Mouse (Mus musculus) adrenal gland, postnatal 14 days (tissue): Measurements from ENCODE around the gene Mblac2. TPM values are rescaled to one million over a fixed set of nuclear protein-coding genes. Genes with fewer than 3 reads are reported as not detected.
"Not testable (repeated sequence)": the region's sequence is repeated elsewhere in the genome, so short reads cannot be mapped to it uniquely, and the experiment has no call there.

Experiments
- DNase-seq: peaks from one replicate; pipeline ENCODE4 v3.0.0; 2021; ENCODE audit warnings: mixed read lengths
- long read RNA-seq, 2 experiments: library from polyadenylated mRNA; stranded (forward); transcript quantifications; one replicate each; pipeline ENCODE4 v2.0.0; 2021
- total RNA-seq: library from RNA; stranded (reverse); gene quantifications from 2 replicates; pipeline ENCODE4 v1.2.3, GENCODE M21; 2021

The Mblac2 gene
- total RNA-seq = 6.8 and 8.1 TPM in 2 replicates
- long read RNA-seq, experiment 1, partial matches to known transcripts = 1 of 6 reads
- long read RNA-seq, experiment 1, other reads (novel, unspliced or antisense) = 1 of 6 reads
- long read RNA-seq, experiment 2, partial matches to known transcripts = 0 of 4 reads
- long read RNA-seq, experiment 2, other reads (novel, unspliced or antisense) = 0 of 4 reads

DNA sequence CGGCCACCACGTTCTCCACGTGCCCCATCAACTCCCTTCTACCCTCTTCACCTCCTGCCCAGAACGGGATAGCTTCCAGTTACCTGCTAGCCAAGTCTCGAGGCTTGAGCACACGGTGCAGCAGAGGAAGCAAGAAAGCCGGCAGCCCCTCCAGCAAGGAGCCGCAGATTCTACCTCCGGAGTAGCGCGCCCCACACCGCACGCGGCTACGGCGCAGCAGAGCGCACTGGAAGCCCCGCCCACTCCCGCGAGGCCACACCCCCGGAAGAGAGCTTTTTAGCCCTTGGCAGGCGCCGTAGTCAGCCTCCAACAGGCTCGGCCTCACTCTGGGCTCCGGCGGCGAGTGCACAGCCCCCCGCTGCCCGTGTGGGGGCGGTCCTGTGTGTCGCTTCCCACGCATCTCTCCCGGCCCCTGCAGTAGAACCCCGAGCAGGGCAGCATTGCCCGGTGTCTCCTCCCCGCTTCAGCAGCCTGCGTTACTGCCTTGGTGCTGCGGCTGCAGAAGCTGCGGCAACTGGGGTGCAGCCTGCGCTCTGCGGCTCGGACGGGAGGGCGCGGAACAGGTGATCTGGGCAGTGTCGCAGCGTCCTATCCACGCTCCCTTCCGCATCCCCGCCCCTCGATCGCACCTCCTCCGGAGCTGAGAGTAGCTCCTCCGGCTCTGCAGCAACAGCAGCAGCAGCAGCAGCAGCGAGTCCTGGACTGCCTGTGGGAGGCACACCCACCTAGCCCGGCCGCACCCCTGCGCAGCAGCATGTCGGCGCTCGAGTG is at the start of gene Mblac2, which contains the start of gene Polr3g:
Gene Mblac2 (plus strand): TSS at position 567 of the 771 bp plus-strand sequence.
Gene Polr3g (minus strand): TSS at position 239 of the 771 bp plus-strand sequence.
- peak; percentile 98 for DNase-seq

DNA sequence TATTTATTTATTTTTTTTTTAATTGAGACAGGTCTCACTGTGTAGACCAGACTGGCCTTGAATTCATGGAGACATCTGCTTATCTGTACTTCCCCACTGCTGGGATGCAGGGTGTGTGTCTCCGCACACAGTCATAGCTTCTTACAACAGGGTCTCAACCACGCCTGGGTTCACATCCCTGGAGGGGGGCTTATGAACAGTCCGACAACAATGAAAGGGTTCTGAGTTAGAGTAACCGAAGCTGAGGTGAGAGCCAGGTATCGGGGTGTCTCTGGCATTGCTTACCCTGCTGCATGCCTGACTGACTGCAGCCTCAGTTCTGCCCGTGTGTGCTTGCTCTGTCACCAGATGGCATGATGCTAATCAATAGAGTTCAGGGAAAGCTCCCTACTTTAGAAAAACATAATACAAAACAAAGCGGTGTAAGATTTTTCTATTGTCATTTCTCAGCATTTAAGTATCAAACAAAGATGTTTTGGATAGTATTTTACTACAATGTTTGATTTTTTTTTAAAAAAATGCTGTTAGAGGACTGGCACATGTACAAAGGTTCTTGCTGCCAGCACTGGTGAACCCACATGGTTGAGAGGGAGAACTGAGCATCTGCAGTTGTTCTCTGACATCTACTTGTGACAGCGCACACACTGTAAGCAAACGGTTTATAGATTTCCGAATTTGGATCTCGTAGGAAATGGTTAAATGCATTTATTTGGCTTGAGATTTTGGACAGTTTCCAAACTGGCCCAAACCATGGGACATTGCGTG is 47.4 kb upstream of the Mblac2 start:
- DNase-seq = no peak

DNA sequence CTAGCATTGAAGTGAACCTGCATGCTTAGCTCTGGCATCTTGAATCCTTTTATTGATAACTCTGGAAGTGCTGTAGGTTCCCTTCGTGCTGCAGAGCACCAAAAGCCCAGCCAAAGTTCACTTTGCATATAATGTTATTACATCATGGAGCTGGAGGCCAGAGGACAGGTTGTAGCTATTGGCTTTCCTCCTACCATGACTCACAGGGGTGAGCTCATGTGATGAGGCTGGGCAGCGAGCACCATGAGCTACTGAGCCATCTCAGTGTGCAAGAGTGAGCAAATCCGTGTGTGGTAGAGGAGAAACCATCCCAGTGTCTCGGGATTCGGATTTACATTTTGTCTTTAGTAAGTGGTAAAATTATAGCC is 46.8 kb upstream of the Mblac2 start:
- DNase-seq = peak; percentile 40

DNA sequence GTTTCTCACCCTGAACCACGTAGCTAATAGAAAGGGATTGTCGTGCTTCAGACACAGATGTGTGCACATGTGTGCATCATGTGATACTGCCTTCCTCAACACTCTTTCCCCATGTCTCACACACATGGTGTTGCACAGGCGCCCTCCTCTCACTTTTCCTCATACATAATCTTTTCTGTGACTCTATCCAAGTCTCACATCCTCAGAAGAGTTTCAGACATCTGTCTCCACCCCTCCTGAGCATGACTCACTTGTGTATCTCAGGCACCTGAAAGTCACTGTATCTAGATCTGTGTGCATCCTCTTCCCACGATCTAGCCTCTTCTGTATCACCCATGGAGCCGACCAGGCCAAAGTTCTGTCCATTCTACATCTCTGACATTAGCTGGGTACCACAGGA is 43.4 kb upstream of the Mblac2 start:
- DNase-seq = no peak

DNA sequence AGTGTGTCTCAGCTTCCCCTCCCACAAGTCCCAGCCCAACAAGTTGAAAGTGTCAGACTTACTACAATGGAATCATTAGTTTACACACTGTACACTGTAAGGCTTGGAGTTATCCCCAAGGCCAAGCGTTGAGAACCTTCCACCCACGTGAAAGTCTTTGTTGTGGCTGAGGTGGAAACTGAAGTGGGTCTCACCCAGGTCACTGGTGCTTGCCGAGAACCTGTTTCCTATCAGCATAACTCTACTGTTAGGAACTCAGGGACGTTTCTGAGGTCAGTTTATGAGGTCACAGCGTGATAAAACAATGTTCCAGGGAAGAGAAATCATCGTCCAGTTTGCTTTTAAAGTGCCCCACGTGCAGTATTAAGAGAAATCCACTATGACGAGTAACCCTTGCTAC is 35.8 kb upstream of the Mblac2 start:
- peak; percentile 15 for DNase-seq

DNA sequence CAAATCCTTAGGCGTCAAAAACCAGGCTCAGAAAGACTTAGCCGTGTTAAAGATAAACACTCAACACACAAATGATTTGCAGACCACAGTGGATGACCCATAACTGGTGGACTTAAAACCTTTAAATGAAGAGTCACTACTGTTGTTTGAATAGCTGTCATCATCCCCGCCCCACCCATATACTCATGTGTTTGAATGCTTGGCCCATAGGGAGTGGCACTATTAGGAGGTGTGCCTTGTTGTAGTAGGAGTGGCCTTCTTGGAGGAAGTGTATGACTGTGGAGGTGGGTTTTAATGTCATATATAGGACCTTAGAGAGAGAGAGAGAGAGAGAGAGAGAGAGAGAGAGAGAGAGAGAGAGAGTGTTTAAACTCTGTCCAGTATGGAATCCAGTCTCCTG is 28.0 kb upstream of the Mblac2 start:
- DNase-seq = no peak

DNA sequence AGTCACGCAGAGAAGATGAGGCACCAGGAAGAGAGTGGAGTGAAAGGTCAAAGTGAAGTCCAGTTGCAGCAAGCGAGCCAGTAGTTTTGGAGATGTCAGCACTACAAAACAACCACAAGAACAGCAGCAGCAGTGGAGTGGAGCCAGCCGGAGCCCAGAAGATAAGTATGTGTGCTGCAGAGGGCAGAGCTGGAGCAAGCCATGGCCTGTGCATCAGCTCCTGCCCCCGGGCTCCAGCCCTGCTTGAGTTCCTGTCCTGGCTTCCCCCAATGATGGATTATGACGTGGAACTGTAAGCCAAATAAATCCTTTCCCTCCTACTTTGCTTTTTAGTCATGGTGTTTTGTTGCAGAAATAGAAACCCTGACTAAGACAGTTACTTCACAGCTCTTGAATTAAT is 26.9 kb upstream of the Mblac2 start:
- no peak for DNase-seq

DNA sequence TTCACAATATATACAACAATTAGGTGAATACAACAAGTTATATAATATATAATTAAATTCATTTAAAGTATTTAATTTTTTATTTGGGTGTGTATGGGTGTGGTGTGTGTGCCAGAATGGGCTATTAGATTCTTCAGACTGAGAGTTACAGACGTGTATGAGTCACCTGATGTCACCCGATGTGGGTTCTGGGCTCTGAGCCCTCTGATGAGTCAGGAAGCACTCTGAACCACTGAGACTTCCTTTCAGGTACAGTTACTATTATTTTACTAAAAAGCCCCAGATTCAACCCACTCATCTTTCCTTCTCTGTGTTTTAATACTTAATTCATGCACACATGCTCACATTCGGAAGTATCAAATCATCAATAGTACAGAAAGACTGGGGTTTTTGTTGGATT is 26.3 kb upstream of the Mblac2 start:
- DNase-seq = no peak

DNA sequence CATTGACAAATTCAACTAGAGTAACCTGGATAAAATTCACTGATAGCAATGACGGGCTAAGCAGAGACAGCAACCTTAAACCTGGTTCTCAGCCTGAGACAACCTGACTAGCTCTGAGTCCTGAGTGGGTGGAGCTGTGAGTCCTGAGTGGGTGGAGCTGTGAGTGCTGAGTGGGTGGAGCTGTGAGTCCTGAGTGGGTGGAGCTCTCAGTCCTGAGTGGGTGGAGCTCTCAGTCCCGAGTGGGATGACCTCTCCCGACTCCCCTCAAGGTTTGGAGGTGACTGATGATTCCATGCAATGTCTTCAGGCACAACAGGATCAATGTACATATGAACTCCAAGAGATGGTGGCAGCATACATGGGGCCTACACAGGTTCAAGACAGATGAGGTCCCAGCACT is 21.6 kb upstream of the Mblac2 start:
- no peak for DNase-seq

DNA sequence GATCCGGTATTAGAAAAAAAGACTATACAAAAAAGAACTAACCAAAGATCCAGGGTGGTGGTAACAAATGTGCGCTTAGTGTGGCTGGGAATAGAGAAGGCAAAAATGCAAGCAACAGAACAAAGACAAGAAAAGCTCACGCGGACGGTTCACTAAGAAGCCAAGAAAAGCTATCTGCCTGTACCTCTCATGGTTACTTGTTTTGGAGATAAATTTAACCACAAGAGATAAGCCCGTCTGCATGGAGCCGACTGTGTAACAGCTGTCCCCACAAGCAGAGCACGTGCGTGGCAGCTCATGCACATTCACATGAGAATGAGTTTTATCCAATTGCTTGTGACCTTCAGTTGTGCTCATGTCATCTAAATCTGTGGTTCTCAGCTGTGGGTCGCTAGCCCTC is 20.7 kb upstream of the Mblac2 start:
- DNase-seq = no peak

DNA sequence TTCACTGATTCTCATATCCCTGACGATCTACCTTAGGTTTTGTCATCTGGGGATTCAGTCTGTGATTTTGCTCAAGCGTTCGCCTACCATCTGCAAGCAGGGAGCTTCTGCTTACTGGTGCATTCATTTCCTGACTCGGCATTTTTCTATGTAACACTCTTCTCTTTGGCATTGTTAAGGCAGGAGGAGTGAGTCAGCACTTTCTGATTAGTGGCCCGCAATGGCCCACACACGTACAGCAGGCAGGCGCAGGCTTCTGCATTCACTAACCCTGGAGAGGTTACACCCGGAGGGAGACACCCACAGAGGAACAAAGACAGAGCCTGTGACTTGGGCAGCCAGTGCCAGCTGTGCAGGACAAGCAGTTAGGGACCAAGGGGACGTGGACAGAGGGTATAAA is 19.5 kb upstream of the Mblac2 start:
- peak; percentile 22 for DNase-seq

DNA sequence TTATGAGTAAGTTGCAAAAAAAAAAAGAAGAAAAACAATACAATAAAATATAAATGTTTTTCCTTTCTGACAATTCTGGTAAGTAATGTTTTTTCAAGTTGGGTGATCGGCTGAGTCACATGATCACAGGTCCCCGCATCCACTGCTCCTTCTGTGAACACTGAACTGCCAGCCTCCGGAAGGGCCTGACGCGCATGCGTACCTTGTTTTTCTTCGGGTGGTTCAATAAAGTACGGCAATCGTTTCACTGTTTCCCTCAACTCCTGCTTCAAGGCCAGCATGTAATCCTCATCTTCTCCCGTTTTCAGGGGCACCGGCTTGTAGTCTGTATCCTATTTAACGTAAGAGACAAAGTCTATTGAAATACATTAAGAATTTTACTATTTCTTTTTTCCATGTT is 16.7 kb upstream of the Mblac2 start:
- peak; percentile 12 for DNase-seq

DNA sequence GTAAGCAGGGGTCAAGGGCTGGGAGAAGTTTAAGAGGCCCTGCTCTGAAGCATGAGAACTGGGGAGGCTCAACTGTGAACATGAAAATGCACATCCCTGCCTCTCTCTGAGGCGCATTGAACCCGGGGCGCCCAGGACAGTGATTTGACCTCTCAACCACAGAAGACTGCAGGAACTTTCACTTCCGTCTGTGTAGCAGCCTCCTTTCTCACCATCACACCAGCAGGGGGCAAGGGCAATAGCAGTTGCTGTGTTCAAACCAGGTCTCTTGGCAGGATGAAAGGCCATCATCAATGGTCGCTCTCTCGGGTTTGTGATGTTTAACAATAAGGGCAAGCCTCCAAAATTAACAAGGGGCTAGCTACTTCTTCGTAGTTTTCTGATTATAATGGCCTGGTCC is 8.0 kb upstream of the Mblac2 start:
- no peak for DNase-seq

DNA sequence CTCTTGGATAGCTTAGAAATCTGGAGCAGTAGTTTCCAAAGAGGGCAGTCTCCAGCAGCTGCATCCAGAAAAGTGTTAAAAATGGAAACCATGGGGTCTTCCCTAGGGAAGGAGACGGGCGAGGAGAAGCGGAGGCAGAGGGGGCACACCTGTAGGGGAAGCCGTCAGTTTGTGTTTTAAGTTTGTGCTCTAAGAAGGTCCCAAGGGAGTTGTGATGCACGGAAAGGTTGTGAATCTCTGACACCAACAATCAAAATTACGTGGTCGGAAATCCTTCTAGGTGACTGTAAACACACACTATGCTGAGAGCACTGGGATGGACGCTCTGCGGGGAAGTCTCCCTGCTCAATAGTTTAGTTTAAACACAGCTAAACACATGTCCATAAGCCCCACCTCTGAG is 7.5 kb upstream of the Mblac2 start:
- DNase-seq = no peak

DNA sequence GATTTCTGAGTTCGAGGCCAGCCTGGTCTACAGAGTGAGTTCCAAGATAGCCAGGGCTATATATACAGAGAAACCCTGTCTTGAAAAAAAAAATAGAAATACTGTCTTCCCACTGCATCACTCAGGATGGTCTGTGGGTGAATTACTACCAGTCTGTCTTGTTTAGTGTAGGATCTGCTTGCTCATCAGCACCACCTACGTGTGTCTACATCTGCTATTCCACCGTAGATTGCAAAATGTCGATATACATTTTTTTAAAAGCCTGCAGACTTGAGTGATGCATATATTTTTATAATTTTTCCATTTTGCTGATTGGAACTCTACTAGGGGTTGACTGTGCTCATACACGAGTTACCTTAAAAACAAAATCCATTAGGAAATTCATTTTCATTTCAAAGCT is 4.8 kb upstream of the Mblac2 start:
- DNase-seq = no peak

DNA sequence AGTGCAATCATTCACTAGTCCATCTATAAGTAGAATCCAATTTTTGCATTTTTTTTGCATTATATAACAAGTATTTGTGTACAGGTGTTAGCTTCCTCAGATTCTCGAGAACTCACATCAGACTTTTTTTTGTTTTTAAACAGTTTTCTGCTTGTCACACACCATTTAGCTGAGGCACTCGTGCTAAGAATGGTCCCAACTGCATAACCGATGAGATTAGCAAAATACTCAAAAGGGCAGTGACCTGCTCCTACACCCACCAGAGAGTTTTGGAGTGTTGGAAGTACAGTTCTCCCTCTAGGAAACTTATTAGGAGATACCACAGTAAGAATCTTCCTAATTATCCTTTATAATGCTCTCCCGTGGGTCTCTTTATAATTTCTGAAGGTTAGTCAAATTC is 1.3 kb upstream of the Mblac2 start:
- DNase-seq = no peak

DNA sequence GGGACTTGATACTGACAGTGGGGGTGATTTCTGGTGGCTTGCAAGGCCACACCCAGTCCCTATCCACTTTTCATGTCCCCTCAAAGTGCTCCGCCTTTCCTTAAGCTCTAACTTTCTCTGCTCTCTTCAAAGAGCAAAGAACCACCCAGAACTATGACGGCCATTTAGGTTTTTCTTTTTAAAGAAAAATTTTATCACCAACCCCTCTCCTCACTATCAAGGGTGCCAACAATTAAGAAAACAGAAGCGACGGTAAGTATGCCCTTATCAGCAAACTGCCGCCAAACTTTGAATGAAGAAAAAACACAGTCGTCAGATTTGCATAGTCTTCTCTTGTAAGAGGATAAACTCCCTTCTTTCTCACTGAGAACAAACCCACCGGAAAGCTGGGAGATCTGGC is 875 bp upstream of the Mblac2 start:
- DNase-seq = no peak

DNA sequence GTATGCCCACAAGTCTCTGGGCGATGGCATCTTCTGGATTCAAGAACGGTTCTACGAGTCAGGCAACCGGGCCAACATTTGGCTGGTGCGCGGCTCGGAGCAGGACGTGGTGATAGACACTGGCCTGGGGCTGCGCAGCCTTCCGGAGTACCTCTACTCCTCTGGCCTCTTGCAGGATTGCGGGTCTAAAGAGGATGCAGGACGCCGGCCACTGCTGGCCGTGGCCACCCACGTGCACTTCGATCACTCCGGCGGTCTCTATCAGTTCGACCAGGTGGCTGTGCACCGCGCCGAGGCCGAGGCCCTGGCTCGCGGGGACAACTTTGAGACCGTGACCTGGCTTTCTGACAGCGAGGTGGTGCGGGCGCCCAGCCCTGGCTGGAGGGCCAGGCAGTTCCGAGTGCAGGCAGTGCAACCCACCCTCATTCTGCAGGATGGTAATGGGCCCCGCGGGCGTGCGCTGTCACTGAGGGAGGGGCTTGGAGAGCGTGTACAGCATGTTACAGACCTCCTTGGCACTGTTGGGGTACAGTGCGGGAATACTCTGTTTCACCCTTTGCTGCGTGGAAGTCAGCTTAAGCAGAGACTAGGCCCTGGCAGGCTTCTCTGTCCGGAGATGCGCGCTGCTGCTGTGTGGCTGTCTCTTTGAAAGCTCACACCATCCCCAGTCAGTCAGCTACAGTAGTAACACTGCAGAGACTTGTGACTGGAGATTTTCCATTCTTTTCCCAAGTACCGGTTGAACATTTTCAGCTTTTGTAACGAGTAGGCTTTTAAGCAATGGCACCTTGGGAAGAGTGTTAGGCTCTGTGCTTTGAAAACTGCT is 618 bp downstream of the Mblac2 start:
- peak; percentile 57 for DNase-seq

DNA sequence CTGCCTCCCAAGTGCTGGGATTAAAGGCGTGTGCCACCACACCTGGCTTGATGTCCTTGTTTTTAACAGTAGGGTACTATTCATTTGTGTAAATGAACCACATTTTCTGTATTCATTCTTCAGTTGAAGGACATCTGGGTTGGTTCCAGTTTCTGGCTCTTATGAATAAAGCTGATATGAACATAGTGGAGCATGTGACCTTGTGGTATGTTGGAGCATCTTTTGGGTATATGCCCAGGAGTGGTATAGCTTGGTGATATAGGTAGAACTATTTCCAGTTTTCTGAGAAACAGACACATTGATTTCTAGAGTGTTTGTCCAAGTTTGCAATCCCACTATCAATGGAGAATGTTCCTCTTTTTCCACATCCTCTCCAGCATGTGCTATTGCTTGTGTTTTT is 2.8 kb downstream of the Mblac2 start:
- no peak for DNase-seq

DNA sequence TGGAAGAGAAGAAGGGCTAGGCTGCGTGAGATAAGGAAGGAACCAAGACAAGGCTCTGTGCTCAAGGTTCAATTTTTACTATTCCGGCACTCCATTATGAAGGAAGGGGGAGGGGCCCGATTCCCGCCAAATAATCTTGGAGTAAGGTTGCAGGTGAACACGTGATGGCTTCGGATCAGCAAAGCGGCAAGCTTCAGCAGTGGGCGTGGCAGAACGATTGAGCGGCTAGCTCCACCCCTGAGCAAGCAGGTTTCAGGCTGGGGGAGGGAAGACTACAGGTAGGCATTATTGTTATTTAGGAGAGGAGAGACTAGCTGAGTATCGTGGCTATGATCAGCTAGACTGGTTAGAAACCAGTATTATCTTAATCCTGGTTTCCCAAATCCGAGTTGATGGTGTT is 17.0 kb downstream of the Mblac2 start:
- DNase-seq = not testable (repeated sequence)

DNA sequence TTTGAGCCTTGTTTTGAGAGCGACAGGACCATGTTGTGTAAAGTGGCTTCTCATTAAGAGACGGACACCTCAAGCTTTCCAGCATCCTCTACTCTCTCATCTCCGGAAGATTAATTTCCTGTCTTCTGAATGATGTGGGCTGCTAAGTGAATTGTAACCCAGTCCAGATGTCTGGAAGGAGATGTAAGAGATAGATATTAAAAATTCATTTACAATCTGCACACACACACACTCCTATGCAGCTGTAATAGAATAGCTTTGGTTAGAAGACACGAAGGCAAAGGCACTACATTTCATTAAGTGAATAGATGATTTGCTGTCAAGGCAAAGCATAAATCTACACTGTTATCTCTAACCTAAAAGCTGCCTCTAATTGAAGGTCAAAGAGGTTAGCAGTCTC is 18.0 kb downstream of the Mblac2 start:
- no peak for DNase-seq

DNA sequence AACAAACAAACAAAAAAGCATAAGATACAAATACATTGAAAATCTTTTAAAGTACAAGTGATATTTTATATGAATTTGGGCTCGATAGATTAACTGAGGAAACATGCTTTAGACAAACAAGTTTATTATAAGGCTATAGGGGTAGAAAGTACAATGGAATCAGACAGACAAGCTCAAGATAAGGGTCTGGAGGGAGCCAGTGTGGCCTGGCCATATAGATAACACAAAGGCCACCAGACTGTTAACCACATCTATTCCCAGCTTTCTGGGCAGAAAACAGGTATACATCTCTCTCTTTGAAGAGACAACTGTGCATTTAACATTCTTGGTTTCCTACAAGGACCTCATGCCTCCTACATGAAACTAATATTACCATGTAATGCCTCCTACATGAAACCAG is 19.2 kb downstream of the Mblac2 start:
- DNase-seq = no peak

DNA sequence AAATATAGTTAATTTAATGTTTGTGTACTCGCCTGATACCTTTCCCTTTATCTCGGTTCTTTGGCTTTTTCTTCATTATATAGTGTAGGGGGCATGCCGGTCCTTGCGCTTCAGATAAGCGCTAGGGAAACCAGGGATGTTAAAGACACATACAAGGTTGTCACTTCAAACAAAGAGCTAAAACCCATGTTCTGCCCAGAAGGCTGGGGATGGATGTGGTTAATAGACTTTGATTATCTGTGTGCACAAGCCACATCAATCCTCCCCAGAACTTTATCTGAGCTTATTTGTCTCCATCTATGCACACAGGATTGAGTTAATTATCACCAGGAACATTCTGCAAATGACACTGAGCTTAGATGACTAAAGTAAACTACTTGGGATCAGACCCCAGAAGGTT is 25.5 kb downstream of the Mblac2 start:
- no peak for DNase-seq
